Mouse (Mus musculus): Measurements from ENCODE around the gene Timm9. TPM values are rescaled to one million over a fixed set of nuclear protein-coding genes. Genes with fewer than 3 reads are reported as not detected.
"Not testable (repeated sequence)": the region's sequence is repeated elsewhere in the genome, so short reads cannot be mapped to it uniquely, and the experiment has no call there.

The Timm9 gene
- polyA plus RNA-seq, 1 experiment from 2014 or later, result 36.2 TPM

DNA sequence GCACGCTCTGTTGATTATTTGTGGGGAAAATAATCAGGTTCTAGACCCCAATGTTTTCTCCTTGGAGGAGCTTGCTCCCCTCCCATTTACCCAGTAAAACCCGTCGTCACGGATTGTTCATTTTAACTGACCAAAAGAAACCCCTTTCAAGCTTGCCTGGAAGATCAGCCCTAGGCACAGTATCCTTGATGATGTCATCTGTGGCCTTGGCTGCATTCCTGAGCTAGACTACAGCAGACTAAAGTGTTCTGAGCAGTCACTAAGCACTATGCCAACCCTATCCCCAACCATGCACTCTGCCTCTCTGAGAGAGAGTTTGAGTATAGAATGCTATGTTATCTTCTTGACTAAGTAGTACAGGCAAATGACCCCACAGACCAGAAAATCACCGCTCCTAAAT lies 20.1 kb downstream of the Timm9 start:
- DNase-seq (ENCODE audit: low spot score) (no peak), ATAC-seq (no peak)
- no peak for TF ChIP-seq EP300 (IDR thresholded peaks at IDR 0.05)
- TF ChIP-seq CTCF (IDR thresholded peaks at IDR 0.05), result no peak
- Histone ChIP-seq H3K27me3 (replicated peaks; ENCODE audit: insufficient read depth, low read length) (no peaks in the 10 kb centered on the region), H3K9ac (replicated peaks; ENCODE audit: low read depth) (no peak overlapping the region), H3K4me3 (ENCODE audit: low read depth, low read length) (no peak overlapping the region), H3K36me3 (ENCODE audit: insufficient read depth, low read length) (no peaks in the 10 kb centered on the region), H3K4me1 (ENCODE audit: insufficient read depth, low read depth, low read length) (no peaks in the 10 kb centered on the region; the same call in 1 of the 2 replicates), H3K9me3 (ENCODE audit: low read length) (no peaks in the 10 kb centered on the region), H3K27ac (ENCODE audit: low read length) (no peak overlapping the region), H3K4me2 (replicated peaks; ENCODE audit: low read depth, low read length) (no peak overlapping the region)
- 79% methylated on average over 5 of the region's 5 CpGs for WGBS

DNA sequence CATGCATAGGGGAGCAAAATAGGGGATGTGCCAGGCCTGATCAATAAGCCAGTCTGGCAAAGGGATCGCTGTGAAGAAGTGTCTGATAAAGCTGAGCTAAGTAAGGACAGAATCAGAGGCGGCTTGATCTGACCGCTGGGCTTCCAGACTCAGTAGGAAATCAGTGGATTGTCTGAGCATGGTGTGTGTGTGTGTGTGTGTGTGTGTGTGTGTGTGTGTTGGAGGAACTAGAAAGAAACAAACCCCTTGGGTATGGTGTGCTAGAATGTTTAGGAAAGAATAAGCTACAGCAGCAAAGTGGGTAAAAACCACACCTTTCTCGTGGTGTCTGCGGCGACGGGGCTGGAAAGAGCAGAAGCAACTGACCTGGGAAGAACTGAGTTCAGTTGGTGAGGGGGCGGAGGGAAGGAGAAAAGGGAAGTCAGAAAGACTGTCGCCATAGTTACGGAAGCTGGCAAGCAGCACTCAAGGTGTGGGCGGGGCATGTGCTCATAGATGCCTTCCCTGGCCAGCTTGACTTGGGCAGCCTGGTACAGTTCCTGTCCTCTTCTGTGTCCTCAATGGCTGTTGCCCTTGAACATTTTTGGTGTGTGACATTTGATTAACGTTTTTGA lies 22.7 kb downstream of the Timm9 start:
- DNase-seq (ENCODE audit: low spot score) (peak; percentile 91), ATAC-seq (peak; percentile 71)
- no peak for TF ChIP-seq CTCF (IDR thresholded peaks at IDR 0.05)
- TF ChIP-seq EP300 (IDR thresholded peaks at IDR 0.05), result no peak
- 21% methylated on average over 12 of the region's 12 CpGs for WGBS
- Histone ChIP-seq H3K36me3 (ENCODE audit: insufficient read depth, low read length) (no peaks in the 10 kb centered on the region), H3K27ac (ENCODE audit: low read length) (no peak overlapping the region), H3K9ac (replicated peaks; ENCODE audit: low read depth) (no peak overlapping the region), H3K9me3 (ENCODE audit: low read length) (no peaks in the 10 kb centered on the region), H3K27me3 (replicated peaks; ENCODE audit: insufficient read depth, low read length) (no peaks in the 10 kb centered on the region), H3K4me3 (ENCODE audit: low read depth, low read length) (no peak overlapping the region), H3K4me2 (replicated peaks; ENCODE audit: low read depth, low read length) (peak overlapping the region; percentile 11; the same call in 1 of the 2 replicates), H3K4me1 (ENCODE audit: insufficient read depth, low read depth, low read length) (no peaks in the 10 kb centered on the region; the same call in 1 of the 2 replicates)

DNA sequence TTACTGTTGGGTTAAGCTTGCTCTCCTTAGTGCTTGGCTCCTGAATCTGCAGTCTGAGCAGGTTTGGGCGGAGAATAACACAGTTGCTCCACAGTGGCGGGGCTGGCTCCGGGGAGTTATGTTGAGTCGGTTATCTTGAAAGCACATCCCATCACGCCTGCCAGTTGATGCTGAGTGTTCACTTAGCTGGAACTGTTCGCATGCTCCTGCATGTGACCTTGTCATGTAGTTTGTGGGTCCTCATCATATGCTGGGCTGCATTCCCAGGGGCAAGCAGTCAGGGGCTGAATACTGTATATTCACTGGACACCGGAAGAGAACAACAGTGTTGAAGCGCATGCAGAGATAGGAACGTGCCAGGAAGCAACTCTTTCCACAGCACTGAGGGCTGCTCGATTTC lies 23.4 kb downstream of the Timm9 start:
- WGBS, result 55% methylated on average over 10 of the region's 10 CpGs
- no peak overlapping the region for H3K27ac ChIP-seq (ENCODE audit: low read length)
- ATAC-seq, result no peak
- no peaks in the 10 kb centered on the region; the same call in 1 of the 2 replicates for H3K4me1 ChIP-seq (ENCODE audit: insufficient read depth, low read depth, low read length)
- H3K36me3 ChIP-seq (ENCODE audit: insufficient read depth, low read length), result no peaks in the 10 kb centered on the region
- H3K27me3 ChIP-seq (replicated peaks; ENCODE audit: insufficient read depth, low read length), result no peaks in the 10 kb centered on the region
- TF ChIP-seq EP300 (IDR thresholded peaks at IDR 0.05), result no peak
- no peak for TF ChIP-seq CTCF (IDR thresholded peaks at IDR 0.05)
- H3K9ac ChIP-seq (replicated peaks; ENCODE audit: low read depth), result no peak overlapping the region
- no peak for DNase-seq (ENCODE audit: low spot score)
- H3K4me3 ChIP-seq (ENCODE audit: low read depth, low read length), result no peak overlapping the region
- H3K4me2 ChIP-seq (replicated peaks; ENCODE audit: low read depth, low read length), result 0 out of 2 replicates have a peak overlapping the region, but pooled peaks have one; percentile 11
- H3K9me3 ChIP-seq (ENCODE audit: low read length), result no peaks in the 10 kb centered on the region

DNA sequence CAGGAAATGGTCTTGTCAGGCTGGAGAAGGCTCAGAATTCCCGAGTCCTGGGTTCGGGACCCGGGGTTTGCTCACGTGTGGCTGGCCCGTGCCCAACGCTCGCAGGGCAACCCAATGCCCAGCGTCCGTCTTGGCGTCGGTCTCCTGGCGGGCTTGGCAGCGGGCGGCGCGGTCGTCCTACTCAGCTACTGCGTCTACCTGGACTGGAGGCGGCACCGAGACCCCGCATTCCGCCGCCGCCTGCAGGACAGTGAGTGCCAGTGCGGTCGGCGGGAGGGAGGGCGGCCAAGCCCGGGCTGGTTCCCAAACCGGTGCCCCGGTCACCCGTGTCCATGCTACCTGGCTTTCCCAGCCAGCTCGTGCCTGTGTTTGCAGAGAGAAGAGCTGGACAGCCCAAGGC lies 25.2 kb downstream of the Timm9 start, which contains the start of gene Tomm20l:
TSS of gene Tomm20l (plus strand) at position 98 of the 400 bp plus-strand sequence.
- ATAC-seq (peak; percentile 80), DNase-seq (ENCODE audit: low spot score) (peak; percentile 58)
- H3K9me3 ChIP-seq (ENCODE audit: low read length), result no peaks in the 10 kb centered on the region
- H3K4me2 ChIP-seq (replicated peaks; ENCODE audit: low read depth, low read length), result peak within 1 kb of the TSS; percentile 41
- H3K4me3 ChIP-seq (ENCODE audit: low read depth, low read length), result 0 out of 2 replicates have a peak within 1 kb of the TSS, but pooled peaks have one; percentile 3
- 10% methylated on average over 33 of the region's 33 CpGs for WGBS
- H3K36me3 ChIP-seq (ENCODE audit: insufficient read depth, low read length), result no peaks in the 10 kb centered on the region
- H3K27ac ChIP-seq (ENCODE audit: low read length), result no peak within 1 kb of the TSS
- no peaks in the 10 kb centered on the region; the same call in 1 of the 2 replicates for H3K4me1 ChIP-seq (ENCODE audit: insufficient read depth, low read depth, low read length)
- no peak within 1 kb of the TSS for H3K9ac ChIP-seq (replicated peaks; ENCODE audit: low read depth)
- no peak for TF ChIP-seq EP300 (IDR thresholded peaks at IDR 0.05)
- TF ChIP-seq CTCF (IDR thresholded peaks at IDR 0.05), result peak; percentile 59
- H3K27me3 ChIP-seq (replicated peaks; ENCODE audit: insufficient read depth, low read length), result no peaks in the 10 kb centered on the region

DNA sequence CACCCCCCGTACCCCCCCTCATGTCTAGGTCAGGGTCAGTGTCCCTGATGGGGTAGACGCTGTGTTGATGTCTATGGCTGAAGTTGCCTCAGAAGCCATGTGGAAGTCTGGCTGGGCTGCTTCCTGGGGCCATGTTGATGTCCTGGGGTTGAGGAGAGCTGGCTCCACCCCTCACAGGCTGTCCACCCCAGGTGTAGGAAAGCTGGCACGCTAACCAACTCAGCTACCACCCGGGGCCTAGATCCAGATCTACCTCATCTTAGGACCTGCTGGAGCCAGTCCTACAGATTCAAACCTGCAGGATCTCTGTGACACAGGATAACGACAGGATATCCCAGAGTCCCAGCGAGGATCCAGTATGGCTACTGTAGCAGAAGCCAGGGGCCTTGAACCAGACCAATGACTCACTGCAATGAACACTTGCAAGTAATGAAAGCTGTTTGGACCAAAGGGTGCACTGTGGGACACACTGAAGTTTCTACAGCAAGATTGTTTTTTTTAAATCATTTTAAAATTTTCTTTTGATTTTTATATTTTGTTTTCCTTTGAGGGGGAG lies 29.2 kb downstream of the Timm9 start:
- no peaks in the 10 kb centered on the region for H3K27me3 ChIP-seq (replicated peaks; ENCODE audit: insufficient read depth, low read length)
- H3K36me3 ChIP-seq (ENCODE audit: insufficient read depth, low read length), result no peaks in the 10 kb centered on the region
- no peaks in the 10 kb centered on the region for H3K4me1 ChIP-seq (ENCODE audit: insufficient read depth, low read depth, low read length)
- DNase-seq (ENCODE audit: low spot score), result no peak
- no peak overlapping the region for H3K4me3 ChIP-seq (ENCODE audit: low read depth, low read length)
- WGBS, result 87% methylated on average over 6 of the region's 6 CpGs
- ATAC-seq, result no peak
- H3K27ac ChIP-seq (ENCODE audit: low read length), result no peak overlapping the region
- H3K9ac ChIP-seq (replicated peaks; ENCODE audit: low read depth), result no peak overlapping the region
- no peak for TF ChIP-seq EP300 (IDR thresholded peaks at IDR 0.05)
- TF ChIP-seq CTCF (IDR thresholded peaks at IDR 0.05), result no peak
- no peaks in the 10 kb centered on the region for H3K9me3 ChIP-seq (ENCODE audit: low read length)
- no peak overlapping the region for H3K4me2 ChIP-seq (replicated peaks; ENCODE audit: low read depth, low read length)

DNA sequence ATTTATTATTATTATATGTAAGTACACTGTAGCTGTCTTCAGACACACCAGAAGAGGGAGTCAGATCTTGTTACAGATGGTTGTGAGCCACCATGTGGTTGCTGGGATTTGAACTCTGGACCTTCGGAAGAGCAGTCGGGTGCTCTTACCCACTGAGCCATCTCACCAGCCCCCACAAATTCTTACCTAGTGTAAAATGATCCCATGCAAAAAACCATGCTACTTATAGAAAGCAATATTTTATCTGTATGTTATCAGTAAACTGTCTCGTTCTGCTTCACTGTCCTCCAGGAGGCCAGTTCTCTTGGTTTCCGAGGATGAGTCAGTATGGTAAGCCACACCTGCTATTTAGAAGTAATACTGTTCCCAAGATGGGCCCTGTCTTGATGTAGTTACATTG lies 32.2 kb downstream of the Timm9 start:
- ATAC-seq; DNase-seq (ENCODE audit: low spot score); H3K36me3 ChIP-seq (ENCODE audit: insufficient read depth, low read length); H3K4me2 ChIP-seq (replicated peaks; ENCODE audit: low read depth, low read length); H3K4me3 ChIP-seq (ENCODE audit: low read depth, low read length); H3K4me1 ChIP-seq (ENCODE audit: insufficient read depth, low read depth, low read length); H3K27me3 ChIP-seq (replicated peaks; ENCODE audit: insufficient read depth, low read length); H3K27ac ChIP-seq (ENCODE audit: low read length); H3K9me3 ChIP-seq (ENCODE audit: low read length); H3K9ac ChIP-seq (replicated peaks; ENCODE audit: low read depth): not testable (repeated sequence)
- WGBS, result 75% methylated on average over 4 of the region's 4 CpGs
